Mouse (Mus musculus): ENCODE data around the gene Cycs. TPM values are rescaled to one million over a fixed set of nuclear protein-coding genes. Genes with fewer than 3 reads are reported as not detected.

Cycs gene
- total and polyA plus RNA-seq, 3 experiments, result 28.0 to 139 (median 83.0) TPM

DNA sequence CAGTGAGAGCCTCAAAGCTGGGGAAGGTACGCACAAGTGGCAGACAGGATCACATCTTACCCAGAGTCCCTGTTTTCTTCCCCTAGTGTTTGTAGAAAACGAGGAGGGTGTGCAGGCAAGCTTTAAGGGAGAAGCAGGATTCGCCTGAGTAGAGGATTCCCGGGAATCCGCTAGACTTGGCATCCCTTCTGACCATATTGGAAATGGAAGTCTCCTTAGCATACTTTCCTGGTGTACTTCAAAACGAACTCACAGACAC is 588 bp upstream of the Cycs start:
- Histone ChIP-seq H3K79me2 (ENCODE audit: control insufficient read depth, insufficient read depth, low read length, poor library complexity) (peaks cover 16% of the 10 kb centered on the region), H3K9me3 (replicated peaks; ENCODE audit: insufficient read depth, low read length) (no peaks in the 10 kb centered on the region), H3K36me3 (ENCODE audit: control insufficient read depth in 1 of 2, insufficient read depth in 2 of 2, low read length in 2 of 2) (peaks cover 4 to 9% of the 10 kb centered on the region in 2 experiments; a peak in 3 of 4 replicates), H3K9ac (ENCODE audit: control insufficient read depth, low read depth, low read length, poor library complexity, severe bottlenecking) (peak overlapping the region; percentile 92), H3K4me3 (ENCODE audit: control insufficient read depth in 1 of 2, insufficient read depth in 1 of 2, low read depth in 2 of 2, low read length in 2 of 2) (peak overlapping the region; percentile 77 to 91), H3K4me1 (ENCODE audit: control insufficient read depth in 1 of 2, insufficient read depth in 2 of 2, low read length in 2 of 2) (peaks cover 0 to 2% of the 10 kb centered on the region in 2 experiments; a peak in 1 of 4 replicates), H3K27ac (ENCODE audit: control insufficient read depth, low read depth, low read length) (peak overlapping the region; percentile 40), H3K27me3 (ENCODE audit: control insufficient read depth in 1 of 2, insufficient read depth in 2 of 2, low read length in 2 of 2) (no peaks in the 10 kb centered on the region)
- TF ChIP-seq TCF12 (IDR thresholded peaks at IDR 0.05; ENCODE audit: low read depth, low read length), result no peak
- no peak for TF ChIP-seq HCFC1 (IDR thresholded peaks at IDR 0.05; ENCODE audit: low read depth, low read length)
- TF ChIP-seq ZC3H11A (IDR thresholded peaks at IDR 0.05; ENCODE audit: low read depth, low read length), result no peak
- TF ChIP-seq GATA1 (IDR thresholded peaks at IDR 0.05; ENCODE audit: low read depth, low read length), result no peak
- no peak for TF ChIP-seq BHLHE40 (IDR thresholded peaks at IDR 0.05; ENCODE audit: borderline replicate concordance, low read depth, low read length)
- TF ChIP-seq GABPA (IDR thresholded peaks at IDR 0.05; ENCODE audit: low read depth, low read length), result no peak
- no peak for TF ChIP-seq POLR2AphosphoS5 (IDR thresholded peaks at IDR 0.05; ENCODE audit: borderline replicate concordance, low read depth, low read length)
- TF ChIP-seq ELF1 (IDR thresholded peaks at IDR 0.05; ENCODE audit: low read depth, low read length), result no peak
- DNase-seq (ENCODE audit: low read depth, low spot score), result no peak

DNA sequence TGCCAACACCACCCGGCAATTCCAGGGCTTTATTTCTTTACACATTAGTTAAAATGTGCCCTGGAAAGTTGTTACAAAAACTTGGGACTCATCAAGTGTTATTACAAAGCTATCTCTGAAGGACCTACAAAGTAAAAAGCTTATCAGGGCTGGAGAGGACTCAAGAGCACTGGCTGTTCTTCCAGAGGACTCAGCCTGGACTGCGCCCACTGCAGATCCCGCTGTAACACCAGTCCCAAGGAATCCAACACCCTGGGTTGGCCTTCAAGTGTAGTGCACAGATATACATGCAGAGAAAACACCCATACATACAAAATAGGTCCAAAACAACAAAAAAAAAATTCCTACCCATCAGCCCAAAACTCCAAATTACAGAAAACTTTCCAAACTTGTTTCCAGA is 2.7 kb downstream of the Cycs start:
- peaks cover 5 to 8% of the 10 kb centered on the region in 2 experiments; a peak in 3 of 4 replicates for H3K4me1 ChIP-seq (ENCODE audit: control insufficient read depth in 1 of 2, insufficient read depth in 2 of 2, low read length in 2 of 2)
- H3K27me3 ChIP-seq (ENCODE audit: control insufficient read depth in 1 of 2, insufficient read depth in 2 of 2, low read length in 2 of 2), result no peaks in the 10 kb centered on the region
- no peaks in the 10 kb centered on the region for H3K9me3 ChIP-seq (replicated peaks; ENCODE audit: insufficient read depth, low read length)
- H3K36me3 ChIP-seq (ENCODE audit: control insufficient read depth in 1 of 2, insufficient read depth in 2 of 2, low read length in 2 of 2), result peaks cover 4 to 12% of the 10 kb centered on the region in 2 experiments; a peak in 3 of 4 replicates
- TF ChIP-seq MAZ (IDR thresholded peaks at IDR 0.05; ENCODE audit: low read depth, low read length), result no peak
- H3K27ac ChIP-seq (ENCODE audit: control insufficient read depth, low read depth, low read length), result no peak overlapping the region
- no peak overlapping the region for H3K9ac ChIP-seq (ENCODE audit: control insufficient read depth, low read depth, low read length, poor library complexity, severe bottlenecking)
- H3K79me2 ChIP-seq (ENCODE audit: control insufficient read depth, insufficient read depth, low read length, poor library complexity), result peaks cover 16% of the 10 kb centered on the region
- no peak for DNase-seq (ENCODE audit: low read depth, low spot score)
- H3K4me3 ChIP-seq (ENCODE audit: control insufficient read depth in 1 of 2, insufficient read depth in 1 of 2, low read depth in 2 of 2, low read length in 2 of 2), result no peak overlapping the region

DNA sequence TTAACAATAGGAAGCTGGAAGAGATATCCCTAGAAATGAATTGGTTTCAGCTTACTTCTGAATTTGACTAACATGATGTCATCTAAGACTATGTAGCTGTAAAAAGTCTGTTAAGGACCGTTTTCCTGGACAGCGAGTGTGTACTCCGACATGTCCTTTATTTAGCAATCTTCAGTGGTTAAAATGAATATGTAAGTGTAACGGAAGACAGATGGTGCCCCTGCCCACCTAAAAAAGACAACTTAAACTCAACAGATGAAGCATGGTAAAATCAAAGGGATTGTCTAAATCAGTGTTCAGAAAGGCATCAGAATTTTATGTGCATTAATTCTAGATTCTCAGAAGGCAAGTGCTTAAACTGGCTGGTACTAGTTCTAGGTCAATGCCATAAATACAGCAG is 3.9 kb downstream of the Cycs start:
- no peaks in the 10 kb centered on the region for H3K27me3 ChIP-seq (ENCODE audit: control insufficient read depth in 1 of 2, insufficient read depth in 2 of 2, low read length in 2 of 2)
- peaks cover 4 to 9% of the 10 kb centered on the region in 2 experiments; a peak in 3 of 4 replicates for H3K36me3 ChIP-seq (ENCODE audit: control insufficient read depth in 1 of 2, insufficient read depth in 2 of 2, low read length in 2 of 2)
- TF ChIP-seq ETS1 (IDR thresholded peaks at IDR 0.05; ENCODE audit: low read depth, low read length), result no peak
- TF ChIP-seq TBP (IDR thresholded peaks at IDR 0.05; ENCODE audit: low read depth, low read length), result no peak
- no peak for TF ChIP-seq MEF2A (IDR thresholded peaks at IDR 0.05; ENCODE audit: extremely low read depth, insufficient replicate concordance, low read depth, low read length, poor library complexity, severe bottlenecking)
- no peak for TF ChIP-seq GABPA (IDR thresholded peaks at IDR 0.05; ENCODE audit: low read depth, low read length)
- no peak for TF ChIP-seq CHD2 (IDR thresholded peaks at IDR 0.05; ENCODE audit: low read length)
- TF ChIP-seq NRF1 (IDR thresholded peaks at IDR 0.05; ENCODE audit: insufficient read depth, low read depth, low read length, poor library complexity, severe bottlenecking), result no peak
- no peak for TF ChIP-seq ZNF384 (IDR thresholded peaks at IDR 0.05; ENCODE audit: low read depth, low read length)
- no peak overlapping the region for H3K4me3 ChIP-seq (ENCODE audit: control insufficient read depth in 1 of 2, insufficient read depth in 1 of 2, low read depth in 2 of 2, low read length in 2 of 2)
- no peak for DNase-seq (ENCODE audit: low read depth, low spot score)
- H3K9ac ChIP-seq (ENCODE audit: control insufficient read depth, low read depth, low read length, poor library complexity, severe bottlenecking), result no peak overlapping the region
- H3K9me3 ChIP-seq (replicated peaks; ENCODE audit: insufficient read depth, low read length), result no peaks in the 10 kb centered on the region
- H3K27ac ChIP-seq (ENCODE audit: control insufficient read depth, low read depth, low read length), result no peak overlapping the region
- H3K79me2 ChIP-seq (ENCODE audit: control insufficient read depth, insufficient read depth, low read length, poor library complexity), result peaks cover 16% of the 10 kb centered on the region
- H3K4me1 ChIP-seq (ENCODE audit: control insufficient read depth in 1 of 2, insufficient read depth in 2 of 2, low read length in 2 of 2), result peaks cover 3 to 8% of the 10 kb centered on the region in 2 experiments; a peak in 3 of 4 replicates
